Mouse (Mus musculus) G1E (cell line): Measurements from ENCODE around the gene St8sia2.

Experiments
- CTCF ChIP-seq: IDR thresholded peaks from 2 replicates; pipeline ENCODE4 v1.5.1; 2012; ENCODE audit warnings: low read depth, low read length, inconsistent platforms, mixed read lengths
- GATA1 ChIP-seq: IDR thresholded peaks from 2 replicates; pipeline ENCODE4 v1.6.1; 2012; ENCODE audit warnings: borderline replicate concordance, low read length, inconsistent platforms, mixed read lengths
- GATA2 ChIP-seq: IDR thresholded peaks from 2 replicates; pipeline ENCODE4 v1.6.1; 2012; ENCODE audit warnings: low read depth, low read length, inconsistent platforms, borderline replicate concordance
- POLR2AphosphoS5 ChIP-seq: IDR thresholded peaks from 2 replicates; pipeline ENCODE4 v1.6.1; 2012; ENCODE audit warnings: low read depth, low read length, inconsistent platforms; ENCODE audit not compliant: insufficient replicate concordance
- TAL1 ChIP-seq: conservative IDR thresholded peaks from 2 replicates; pipeline ENCODE4 v1.6.1; 2012; ENCODE audit warnings: low read depth, low read length, inconsistent platforms, mixed read lengths

GRCm38 (mm10) chr7:73909432-73910205, 103.9 kb downstream of the St8sia2 start:
- TF ChIP-seq TAL1 (no peak), CTCF (no peak), GATA2 (no peak), GATA1 (no peak), POLR2AphosphoS5 (no peak)
